Mouse (Mus musculus) limb, embryonic 13.5 days (tissue): Measurements from ENCODE around the gene Mrgprd. TPM values are rescaled to one million over a fixed set of nuclear protein-coding genes. Genes with fewer than 3 reads are reported as not detected.

Experiments
- ATAC-seq: fragments of 200-750 bp; cut with Nextera tagmentation; 2 replicates; pipeline ENCODE4 v1.8.0; 2017; ENCODE audit warnings: low read depth, moderate number of reproducible peaks, moderate TSS enrichment; ENCODE audit not compliant: low FRiP score
- H3K27ac ChIP-seq: fragments of 300-500 bp; sonication (generic); 2 replicates; pipeline ENCODE4 v1.5.1; 2015; ENCODE audit warnings: inconsistent platforms, mild to moderate bottlenecking, moderate library complexity
- H3K27me3 ChIP-seq: fragments of 300-500 bp; sonication (generic); 2 replicates; pipeline ENCODE4 v1.6.1; 2015; ENCODE audit warnings: mild to moderate bottlenecking, inconsistent platforms
- H3K36me3 ChIP-seq: fragments of 300-500 bp; sonication (generic); 2 replicates; pipeline ENCODE4 v1.6.1; 2015; ENCODE audit warnings: inconsistent platforms, mild to moderate bottlenecking, moderate library complexity
- H3K4me1 ChIP-seq: fragments of 300-500 bp; sonication (generic); 2 replicates; pipeline ENCODE4 v1.6.1; 2015; ENCODE audit warnings: inconsistent platforms
- H3K4me2 ChIP-seq: fragments of 300-500 bp; sonication (generic); replicated peaks from 2 replicates; pipeline ENCODE4 v1.6.1; 2015; ENCODE audit warnings: inconsistent platforms, mild to moderate bottlenecking, moderate library complexity
- H3K4me3 ChIP-seq: fragments of 300-500 bp; sonication (generic); 2 replicates; pipeline ENCODE4 v1.5.1; 2015; ENCODE audit warnings: moderate library complexity, mild to moderate bottlenecking, inconsistent platforms
- H3K9ac ChIP-seq: fragments of 300-500 bp; sonication (generic); 2 replicates; pipeline ENCODE4 v1.6.1; 2015; ENCODE audit warnings: mild to moderate bottlenecking, inconsistent platforms
- H3K9me3 ChIP-seq: fragments of 300-500 bp; sonication (generic); 2 replicates; pipeline ENCODE4 v1.6.1; 2016; ENCODE audit warnings: inconsistent platforms
- WGBS: fragments of 180-500 bp; shearing (Covaris S2); methylation state at CpG from one replicate; pipeline ENCODE4 v1.1.7; 2015; 5-methylcytosine and 5-hydroxymethylcytosine counted together
- polyA plus RNA-seq: library from polyadenylated mRNA; unstranded; fragments of >200 nt; fragmentation: Nextera tagmentation; extraction: Ambion mirVana; gene quantifications from 2 replicates; pipeline ENCODE4 v1.2.1, GENCODE M21; 2015

Gene Mrgprd
- polyA plus RNA-seq, 1 experiment from 2014 or later, result not detected

GRCm38 (mm10) chr7:145308061-145308675 is 6.5 kb upstream of the Mrgprd start:
- WGBS, result 78% methylated on average over 30 of the region's 30 CpGs
- no peaks in the 10 kb centered on the region for H3K27me3 ChIP-seq
- H3K36me3 ChIP-seq, result no peaks in the 10 kb centered on the region
- no peak; the same call in 1 of the 2 replicates for ATAC-seq
- no peaks in the 10 kb centered on the region for H3K9me3 ChIP-seq
- H3K4me1 ChIP-seq, result peaks cover 1% of the 10 kb centered on the region; the same call in 1 of the 2 replicates
- H3K27ac ChIP-seq, result no peak overlapping the region
- no peak overlapping the region for H3K4me2 ChIP-seq
- no peak overlapping the region for H3K9ac ChIP-seq
- no peak overlapping the region for H3K4me3 ChIP-seq

GRCm38 (mm10) chr7:145308866-145309265 is 5.8 kb upstream of the Mrgprd start:
- H3K27ac ChIP-seq, result no peak overlapping the region
- no peak overlapping the region for H3K9ac ChIP-seq
- H3K4me1 ChIP-seq, result no peaks in the 10 kb centered on the region
- H3K9me3 ChIP-seq, result no peaks in the 10 kb centered on the region
- H3K4me3 ChIP-seq, result no peak overlapping the region
- H3K27me3 ChIP-seq, result no peaks in the 10 kb centered on the region
- ATAC-seq, result no peak
- H3K4me2 ChIP-seq, result no peak overlapping the region
- H3K36me3 ChIP-seq, result no peaks in the 10 kb centered on the region
- 71% methylated on average over 4 of the region's 4 CpGs for WGBS

- WGBS, result 68% methylated on average over 1 of the region's 1 CpGs
- Histone ChIP-seq H3K36me3 (no peaks in the 10 kb centered on the region), H3K4me1 (no peaks in the 10 kb centered on the region), H3K4me2 (no peak overlapping the region), H3K4me3 (no peak overlapping the region), H3K27ac (no peak overlapping the region), H3K9me3 (no peaks in the 10 kb centered on the region), H3K27me3 (no peaks in the 10 kb centered on the region), H3K9ac (no peak overlapping the region)
- no peak for ATAC-seq
These were observed 4.8 kb upstream of the Mrgprd start for GRCm38 (mm10) chr7:145309877-145310276.

- WGBS, result 63% methylated on average over 5 of the region's 5 CpGs
- no peaks in the 10 kb centered on the region for H3K9me3 ChIP-seq
- H3K27ac ChIP-seq, result no peak overlapping the region
- ATAC-seq, result no peak
- no peaks in the 10 kb centered on the region for H3K4me1 ChIP-seq
- H3K4me2 ChIP-seq, result no peak overlapping the region
- no peak overlapping the region for H3K9ac ChIP-seq
- H3K27me3 ChIP-seq, result no peaks in the 10 kb centered on the region
- no peak overlapping the region for H3K4me3 ChIP-seq
- no peaks in the 10 kb centered on the region for H3K36me3 ChIP-seq
These were observed 4.1 kb upstream of the Mrgprd start for GRCm38 (mm10) chr7:145310526-145310925.

- no peak overlapping the region for H3K4me2 ChIP-seq
- ATAC-seq, result no peak
- 64% methylated on average over 3 of the region's 3 CpGs for WGBS
- no peak overlapping the region for H3K27ac ChIP-seq
- no peak overlapping the region for H3K9ac ChIP-seq
- H3K27me3 ChIP-seq, result no peaks in the 10 kb centered on the region
- no peaks in the 10 kb centered on the region for H3K4me1 ChIP-seq
- H3K4me3 ChIP-seq, result no peak overlapping the region
- H3K36me3 ChIP-seq, result no peaks in the 10 kb centered on the region
- no peaks in the 10 kb centered on the region for H3K9me3 ChIP-seq
These were observed 2.5 kb upstream of the Mrgprd start for GRCm38 (mm10) chr7:145312137-145312536.

GRCm38 (mm10) chr7:145317522-145317921 is 2.9 kb downstream of the Mrgprd start:
- H3K27me3 ChIP-seq, result no peaks in the 10 kb centered on the region
- no peak overlapping the region for H3K27ac ChIP-seq
- no peak overlapping the region for H3K9ac ChIP-seq
- H3K4me2 ChIP-seq, result no peak overlapping the region
- H3K36me3 ChIP-seq, result no peaks in the 10 kb centered on the region
- no peak for ATAC-seq
- H3K4me3 ChIP-seq, result no peak overlapping the region
- 72% methylated on average over 4 of the region's 4 CpGs for WGBS
- no peaks in the 10 kb centered on the region for H3K9me3 ChIP-seq
- H3K4me1 ChIP-seq, result no peaks in the 10 kb centered on the region

- Histone ChIP-seq H3K27me3 (no peaks in the 10 kb centered on the region), H3K9me3 (no peaks in the 10 kb centered on the region), H3K4me1 (no peaks in the 10 kb centered on the region), H3K9ac (no peak overlapping the region), H3K4me2 (no peak overlapping the region), H3K27ac (no peak overlapping the region), H3K4me3 (no peak overlapping the region), H3K36me3 (no peaks in the 10 kb centered on the region)
- WGBS, result 59% methylated on average over 3 of the region's 3 CpGs
- ATAC-seq, result no peak
These were observed 4.8 kb downstream of the Mrgprd start for GRCm38 (mm10) chr7:145319481-145319880.

GRCm38 (mm10) chr7:145323607-145324006 is 9.0 kb downstream of the Mrgprd start:
- Histone ChIP-seq H3K9ac (no peak overlapping the region), H3K4me1 (no peaks in the 10 kb centered on the region), H3K4me2 (no peak overlapping the region), H3K36me3 (no peaks in the 10 kb centered on the region), H3K4me3 (no peak overlapping the region), H3K27ac (no peak overlapping the region), H3K27me3 (no peaks in the 10 kb centered on the region), H3K9me3 (no peaks in the 10 kb centered on the region)
- WGBS, result 38% methylated on average over 4 of the region's 4 CpGs
- ATAC-seq, result no peak

- Histone ChIP-seq H3K9me3 (no peaks in the 10 kb centered on the region), H3K9ac (no peak overlapping the region), H3K27me3 (no peaks in the 10 kb centered on the region), H3K27ac (no peak overlapping the region), H3K36me3 (no peaks in the 10 kb centered on the region), H3K4me1 (peaks cover 17% of the 10 kb centered on the region), H3K4me2 (no peak overlapping the region), H3K4me3 (no peak overlapping the region)
- WGBS, result 34% methylated on average over 2 of the region's 2 CpGs
- ATAC-seq, result no peak
These were observed 11.1 kb downstream of the Mrgprd start for GRCm38 (mm10) chr7:145325697-145326096.

GRCm38 (mm10) chr7:145329982-145330381 is 15.3 kb downstream of the Mrgprd start:
- Histone ChIP-seq H3K27ac (peak overlapping the region; percentile 87), H3K4me3 (no peak overlapping the region), H3K9ac (no peak overlapping the region), H3K4me2 (0 out of 2 replicates have a peak overlapping the region, but pooled peaks have one; percentile 5), H3K36me3 (no peaks in the 10 kb centered on the region), H3K9me3 (no peaks in the 10 kb centered on the region), H3K4me1 (peaks cover 57% of the 10 kb centered on the region), H3K27me3 (no peaks in the 10 kb centered on the region)
- 6% methylated on average over 2 of the region's 2 CpGs for WGBS
- ATAC-seq, result peak; percentile 44

GRCm38 (mm10) chr7:145330641-145331040 is 16.0 kb downstream of the Mrgprd start:
- Histone ChIP-seq H3K27ac (peak overlapping the region; percentile 87), H3K4me3 (no peak overlapping the region), H3K9ac (no peak overlapping the region), H3K36me3 (no peaks in the 10 kb centered on the region), H3K4me2 (no peak overlapping the region), H3K27me3 (no peaks in the 10 kb centered on the region), H3K9me3 (no peaks in the 10 kb centered on the region), H3K4me1 (peaks cover 60% of the 10 kb centered on the region)
- ATAC-seq, result no peak
- WGBS, result 65% methylated on average over 2 of the region's 2 CpGs

- 21% methylated on average over 1 of the region's 1 CpGs for WGBS
- no peaks in the 10 kb centered on the region for H3K27me3 ChIP-seq
These were observed 17.9 kb downstream of the Mrgprd start for GRCm38 (mm10) chr7:145332376-145333041.

More at GRCm38 (mm10) chr7:145332376-145333041, 17.9 kb downstream of the Mrgprd start:
- Histone ChIP-seq H3K9me3 (no peaks in the 10 kb centered on the region), H3K36me3 (no peaks in the 10 kb centered on the region), H3K4me3 (no peak overlapping the region), H3K27ac (peak overlapping the region; percentile 73), H3K9ac (no peak overlapping the region), H3K4me2 (no peak overlapping the region), H3K4me1 (peaks cover 60% of the 10 kb centered on the region)
- peak; percentile 69 for ATAC-seq
